Mouse (Mus musculus) embryonic facial prominence, embryonic 15.5 days (tissue): Measurements from ENCODE around the gene Vti1a. TPM values are rescaled to one million over a fixed set of nuclear protein-coding genes. Genes with fewer than 3 reads are reported as not detected.

Source experiments
- ATAC-seq: fragments of 200-750 bp; cut with Nextera tagmentation; 2 replicates; pipeline ENCODE4 v1.8.0; 2017; ENCODE audit warnings: low read depth, moderate TSS enrichment; ENCODE audit not compliant: insufficient number of reproducible peaks, low FRiP score, low TSS enrichment
- H3K27ac ChIP-seq: fragments of 300-500 bp; sonication (generic); replicated peaks from 2 replicates; pipeline ENCODE4 v1.5.1; 2015; ENCODE audit warnings: mild to moderate bottlenecking, inconsistent platforms
- H3K27me3 ChIP-seq: fragments of 300-500 bp; sonication (generic); 2 replicates; pipeline ENCODE4 v1.6.1; 2015; ENCODE audit warnings: inconsistent platforms
- H3K36me3 ChIP-seq: fragments of 300-500 bp; sonication (generic); 2 replicates; pipeline ENCODE4 v1.6.1; 2015; ENCODE audit warnings: mild to moderate bottlenecking, inconsistent platforms
- H3K4me1 ChIP-seq: fragments of 300-500 bp; sonication (generic); 2 replicates; pipeline ENCODE4 v1.6.1; 2015; ENCODE audit warnings: inconsistent platforms
- H3K4me2 ChIP-seq: fragments of 300-500 bp; sonication (generic); replicated peaks from 2 replicates; pipeline ENCODE4 v1.6.1; 2015; ENCODE audit warnings: mild to moderate bottlenecking, inconsistent platforms
- H3K4me3 ChIP-seq: fragments of 300-500 bp; sonication (generic); replicated peaks from 2 replicates; pipeline ENCODE4 v1.5.1; 2015; ENCODE audit warnings: mild to moderate bottlenecking, inconsistent platforms
- H3K9ac ChIP-seq: fragments of 300-500 bp; sonication (generic); 2 replicates; pipeline ENCODE4 v1.6.1; 2015; ENCODE audit warnings: inconsistent platforms
- H3K9me3 ChIP-seq: fragments of 300-500 bp; sonication (generic); replicated peaks from 2 replicates; pipeline ENCODE4 v1.6.1; 2016; ENCODE audit warnings: inconsistent platforms
- WGBS: fragments of 180-500 bp; shearing (Covaris S2); methylation state at CpG from one replicate; pipeline ENCODE4 v1.1.7; 2015; 5-methylcytosine and 5-hydroxymethylcytosine counted together
- polyA plus RNA-seq: library from polyadenylated mRNA; unstranded; fragments of >200 nt; fragmentation: Nextera tagmentation; extraction: Ambion mirVana; gene quantifications from 2 replicates; pipeline ENCODE4 v1.2.1, GENCODE M21; 2015

The Vti1a gene
- polyA plus RNA-seq, 1 experiment from 2014 or later = 25.6 TPM

- no peak for ATAC-seq
- H3K36me3 ChIP-seq = no peaks in the 10 kb centered on the region
- H3K4me1 ChIP-seq = no peaks in the 10 kb centered on the region
- WGBS = 74% methylated on average over 3 of the region's 3 CpGs
- H3K9ac ChIP-seq = no peak overlapping the region
- no peak overlapping the region for H3K27ac ChIP-seq
- no peak overlapping the region for H3K4me2 ChIP-seq
- no peak overlapping the region for H3K4me3 ChIP-seq
- no peaks in the 10 kb centered on the region for H3K27me3 ChIP-seq
- H3K9me3 ChIP-seq = no peaks in the 10 kb centered on the region
These were observed 103.9 kb downstream of the Vti1a start for GRCm38 (mm10) chr19:55419961-55420360.

- Histone ChIP-seq H3K9me3 (no peaks in the 10 kb centered on the region), H3K36me3 (no peaks in the 10 kb centered on the region), H3K4me1 (no peaks in the 10 kb centered on the region), H3K4me3 (no peak overlapping the region), H3K4me2 (no peak overlapping the region), H3K9ac (no peak overlapping the region), H3K27me3 (no peaks in the 10 kb centered on the region), H3K27ac (no peak overlapping the region)
- 90% methylated on average over 5 of the region's 5 CpGs for WGBS
- no peak for ATAC-seq
These were observed 105.7 kb downstream of the Vti1a start for GRCm38 (mm10) chr19:55421816-55422215.

- H3K36me3 ChIP-seq = no peaks in the 10 kb centered on the region
- H3K4me1 ChIP-seq = no peaks in the 10 kb centered on the region
- WGBS = 68% methylated on average over 18 of the region's 18 CpGs
- H3K9ac ChIP-seq = no peak overlapping the region
- no peak for ATAC-seq
- H3K27me3 ChIP-seq = no peaks in the 10 kb centered on the region
- H3K4me2 ChIP-seq = no peak overlapping the region
- H3K27ac ChIP-seq = no peak overlapping the region
- H3K9me3 ChIP-seq = no peaks in the 10 kb centered on the region
- no peak overlapping the region for H3K4me3 ChIP-seq
These were observed 106.4 kb downstream of the Vti1a start for GRCm38 (mm10) chr19:55422311-55423064.

GRCm38 (mm10) chr19:55423065-55423716, 107.1 kb downstream of the Vti1a start:
- 76% methylated on average over 11 of the region's 11 CpGs for WGBS
- H3K27me3 ChIP-seq = no peaks in the 10 kb centered on the region
- H3K4me3 ChIP-seq = no peak overlapping the region
- no peaks in the 10 kb centered on the region for H3K9me3 ChIP-seq
- no peaks in the 10 kb centered on the region for H3K36me3 ChIP-seq
- H3K4me1 ChIP-seq = no peaks in the 10 kb centered on the region
- ATAC-seq = no peak
- H3K9ac ChIP-seq = no peak overlapping the region
- no peak overlapping the region for H3K4me2 ChIP-seq
- H3K27ac ChIP-seq = no peak overlapping the region

GRCm38 (mm10) chr19:55423952-55424351, 107.9 kb downstream of the Vti1a start:
- WGBS = 67% methylated on average over 8 of the region's 8 CpGs
- H3K4me2 ChIP-seq = no peak overlapping the region
- H3K36me3 ChIP-seq = no peaks in the 10 kb centered on the region
- no peaks in the 10 kb centered on the region for H3K27me3 ChIP-seq
- no peak overlapping the region for H3K27ac ChIP-seq
- no peak overlapping the region for H3K4me3 ChIP-seq
- no peak for ATAC-seq
- no peaks in the 10 kb centered on the region for H3K4me1 ChIP-seq
- H3K9ac ChIP-seq = no peak overlapping the region
- no peaks in the 10 kb centered on the region for H3K9me3 ChIP-seq

GRCm38 (mm10) chr19:55424507-55424906, 108.4 kb downstream of the Vti1a start:
- H3K9me3 ChIP-seq = no peaks in the 10 kb centered on the region
- 77% methylated on average over 6 of the region's 6 CpGs for WGBS

GRCm38 (mm10) chr19:55440306-55440705, 124.2 kb downstream of the Vti1a start:
- Histone ChIP-seq H3K27me3 (no peaks in the 10 kb centered on the region), H3K27ac (no peak overlapping the region), H3K4me1 (no peaks in the 10 kb centered on the region), H3K36me3 (peaks cover 4% of the 10 kb centered on the region; the same call in 1 of the 2 replicates), H3K4me2 (no peak overlapping the region), H3K9ac (no peak overlapping the region), H3K4me3 (no peak overlapping the region), H3K9me3 (no peaks in the 10 kb centered on the region)
- no peak for ATAC-seq
- WGBS = 89% methylated on average over 3 of the region's 3 CpGs

More at GRCm38 (mm10) chr19:55424507-55424906, 108.4 kb downstream of the Vti1a start:
- Histone ChIP-seq H3K4me3 (no peak overlapping the region), H3K4me2 (no peak overlapping the region), H3K36me3 (no peaks in the 10 kb centered on the region), H3K9ac (no peak overlapping the region), H3K27ac (no peak overlapping the region), H3K27me3 (no peaks in the 10 kb centered on the region), H3K4me1 (no peaks in the 10 kb centered on the region)
- ATAC-seq = no peak

GRCm38 (mm10) chr19:55443618-55444017, 127.5 kb downstream of the Vti1a start:
- H3K9me3 ChIP-seq = no peaks in the 10 kb centered on the region
- H3K9ac ChIP-seq = no peak overlapping the region
- H3K27ac ChIP-seq = no peak overlapping the region
- no peak overlapping the region for H3K4me2 ChIP-seq
- no peaks in the 10 kb centered on the region for H3K27me3 ChIP-seq
- WGBS = 80% methylated on average over 8 of the region's 8 CpGs
- H3K4me3 ChIP-seq = no peak overlapping the region
- H3K4me1 ChIP-seq = no peaks in the 10 kb centered on the region
- H3K36me3 ChIP-seq = no peaks in the 10 kb centered on the region
- ATAC-seq = no peak

- no peak overlapping the region for H3K9ac ChIP-seq
- 30% methylated on average over 13 of the region's 13 CpGs for WGBS
- no peak for ATAC-seq
- H3K4me2 ChIP-seq = no peak overlapping the region
- no peaks in the 10 kb centered on the region for H3K36me3 ChIP-seq
- peaks cover 4% of the 10 kb centered on the region; the same call in 1 of the 2 replicates for H3K4me1 ChIP-seq
- H3K27me3 ChIP-seq = no peaks in the 10 kb centered on the region
- H3K27ac ChIP-seq = no peak overlapping the region
- no peak overlapping the region for H3K4me3 ChIP-seq
- no peaks in the 10 kb centered on the region for H3K9me3 ChIP-seq
These were observed 133.0 kb downstream of the Vti1a start for GRCm38 (mm10) chr19:55449084-55449483.

- WGBS = 61% methylated on average over 6 of the region's 6 CpGs
- Histone ChIP-seq H3K36me3 (no peaks in the 10 kb centered on the region), H3K27ac (no peak overlapping the region), H3K4me2 (no peak overlapping the region), H3K4me3 (no peak overlapping the region), H3K4me1 (peaks cover 4% of the 10 kb centered on the region; the same call in 1 of the 2 replicates), H3K27me3 (no peaks in the 10 kb centered on the region), H3K9ac (no peak overlapping the region), H3K9me3 (no peaks in the 10 kb centered on the region)
- no peak for ATAC-seq
These were observed 133.4 kb downstream of the Vti1a start for GRCm38 (mm10) chr19:55449506-55449905.

- WGBS = 60% methylated on average over 21 of the region's 21 CpGs
- no peak overlapping the region for H3K9ac ChIP-seq
These were observed 140.4 kb downstream of the Vti1a start for GRCm38 (mm10) chr19:55456325-55457091.

More at GRCm38 (mm10) chr19:55456325-55457091, 140.4 kb downstream of the Vti1a start:
- no peak for ATAC-seq
- Histone ChIP-seq H3K4me2 (no peak overlapping the region), H3K27me3 (no peaks in the 10 kb centered on the region), H3K4me3 (no peak overlapping the region), H3K36me3 (no peaks in the 10 kb centered on the region), H3K4me1 (peaks cover 6% of the 10 kb centered on the region), H3K27ac (no peak overlapping the region), H3K9me3 (no peaks in the 10 kb centered on the region)
